Mouse (Mus musculus) forebrain, embryonic 12.5 days (tissue): ENCODE data around the gene Ggt5. TPM values are rescaled to one million over a fixed set of nuclear protein-coding genes. Genes with fewer than 3 reads are reported as not detected.

ENCODE experiments used
- ATAC-seq: fragments of 200-750 bp; cut with Nextera tagmentation; 2 replicates; pipeline ENCODE4 v1.8.0; 2017; ENCODE audit warnings: moderate TSS enrichment; ENCODE audit not compliant: low FRiP score
- H3K27ac ChIP-seq: fragments of 300-500 bp; sonication (generic); 2 replicates; pipeline ENCODE4 v1.5.1; 2016; ENCODE audit warnings: mild to moderate bottlenecking
- H3K27me3 ChIP-seq: fragments of 300-500 bp; sonication (generic); 2 replicates; pipeline ENCODE4 v1.6.1; 2016; ENCODE audit warnings: mild to moderate bottlenecking
- H3K36me3 ChIP-seq: fragments of 300-500 bp; sonication (generic); replicated peaks from 2 replicates; pipeline ENCODE4 v1.6.1; 2016; ENCODE audit warnings: mild to moderate bottlenecking
- H3K4me1 ChIP-seq: fragments of 300-500 bp; sonication (generic); 2 replicates; pipeline ENCODE4 v1.6.1; 2016
- H3K4me2 ChIP-seq: fragments of 300-500 bp; sonication (generic); 2 replicates; pipeline ENCODE4 v1.6.1; 2016; ENCODE audit warnings: mild to moderate bottlenecking, moderate library complexity
- H3K4me3 ChIP-seq: fragments of 300-500 bp; sonication (generic); replicated peaks from 2 replicates; pipeline ENCODE4 v1.5.1; 2016; ENCODE audit warnings: mild to moderate bottlenecking
- H3K9ac ChIP-seq: fragments of 300-500 bp; sonication (generic); 2 replicates; pipeline ENCODE4 v1.6.1; 2016; ENCODE audit warnings: mild to moderate bottlenecking
- H3K9me3 ChIP-seq: fragments of 300-500 bp; sonication (generic); 2 replicates; pipeline ENCODE4 v1.6.1; 2016
- WGBS: fragments of 180-500 bp; shearing (Covaris S2); methylation state at CpG from one replicate; pipeline ENCODE4 v1.1.7; 2016; 5-methylcytosine and 5-hydroxymethylcytosine counted together
- polyA plus RNA-seq: library from polyadenylated mRNA; unstranded; fragments of >200 nt; fragmentation: Nextera tagmentation; extraction: Ambion mirVana; gene quantifications from 2 replicates; pipeline ENCODE4 v1.2.1, GENCODE M21; 2016

Ggt5 gene
- polyA plus RNA-seq, 1 experiment from 2014 or later: 0.74 TPM

DNA sequence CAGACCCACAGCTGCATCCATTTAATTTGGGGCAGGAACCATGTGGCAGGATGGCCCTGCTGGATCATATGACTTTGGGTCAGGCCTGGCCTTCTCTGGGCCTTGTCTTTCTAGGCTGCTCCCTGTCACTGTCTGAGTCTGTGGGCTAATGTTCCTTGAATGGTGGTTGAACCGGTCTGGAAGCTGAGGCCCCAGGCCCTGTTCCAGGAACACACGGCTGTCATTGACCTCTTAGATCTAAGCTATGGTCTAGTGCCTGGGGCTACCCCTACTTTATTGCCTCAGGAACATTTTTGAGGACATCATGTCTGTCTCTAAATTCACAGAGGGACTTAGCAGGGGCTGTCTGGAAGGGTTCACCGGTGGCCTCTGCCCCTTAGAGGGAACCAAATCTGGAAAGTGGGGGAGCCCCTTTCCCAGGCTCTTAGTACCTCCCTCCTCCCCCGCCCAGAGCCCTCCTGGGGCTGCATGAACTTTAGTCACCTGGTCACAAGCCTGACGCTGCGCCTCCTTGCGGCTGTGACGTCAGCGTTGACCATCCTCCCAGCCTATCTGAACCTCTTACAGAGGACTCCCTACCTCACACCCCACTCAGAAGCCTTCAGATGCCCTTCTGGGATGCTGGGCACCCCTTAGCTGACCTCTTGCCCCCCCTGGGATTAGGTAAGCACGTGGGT, 18.0 kb upstream of the Ggt5 start:
- Histone ChIP-seq H3K4me1 (no peaks in the 10 kb centered on the region; the same call in 1 of the 2 replicates), H3K9me3 (no peaks in the 10 kb centered on the region), H3K4me3 (no peak overlapping the region), H3K27ac (no peak overlapping the region), H3K4me2 (no peak overlapping the region), H3K9ac (no peak overlapping the region), H3K36me3 (no peaks in the 10 kb centered on the region), H3K27me3 (peaks cover 15% of the 10 kb centered on the region)
- no peak for ATAC-seq
- WGBS: 42% methylated on average over 10 of the region's 10 CpGs

DNA sequence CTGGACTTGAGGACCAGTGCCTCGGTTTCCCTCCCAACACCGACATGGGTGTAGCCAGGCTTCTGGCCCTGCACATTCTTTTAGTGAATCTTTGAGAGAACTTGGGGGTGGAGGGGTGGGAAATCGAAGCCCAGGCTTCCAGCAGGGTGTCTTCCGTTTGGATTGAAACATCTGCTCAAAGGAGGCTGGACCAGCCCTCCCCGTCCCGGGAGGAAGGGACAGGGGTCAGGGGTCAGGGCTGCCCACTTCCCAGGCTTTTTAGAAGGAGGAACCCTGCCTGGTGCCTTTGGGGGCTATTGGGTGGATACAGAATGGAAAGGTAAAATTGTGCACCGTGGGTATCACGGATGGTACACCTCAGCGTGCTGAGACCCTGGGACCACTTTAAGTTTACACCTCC, 17.2 kb upstream of the Ggt5 start:
- 41% methylated on average over 9 of the region's 9 CpGs for WGBS
- no peaks in the 10 kb centered on the region; the same call in 1 of the 2 replicates for H3K4me1 ChIP-seq
- peaks cover 15% of the 10 kb centered on the region for H3K27me3 ChIP-seq
- H3K27ac ChIP-seq: no peak overlapping the region
- H3K36me3 ChIP-seq: no peaks in the 10 kb centered on the region
- no peak overlapping the region for H3K4me3 ChIP-seq
- H3K9me3 ChIP-seq: no peaks in the 10 kb centered on the region
- H3K4me2 ChIP-seq: no peak overlapping the region
- ATAC-seq: no peak
- H3K9ac ChIP-seq: no peak overlapping the region

DNA sequence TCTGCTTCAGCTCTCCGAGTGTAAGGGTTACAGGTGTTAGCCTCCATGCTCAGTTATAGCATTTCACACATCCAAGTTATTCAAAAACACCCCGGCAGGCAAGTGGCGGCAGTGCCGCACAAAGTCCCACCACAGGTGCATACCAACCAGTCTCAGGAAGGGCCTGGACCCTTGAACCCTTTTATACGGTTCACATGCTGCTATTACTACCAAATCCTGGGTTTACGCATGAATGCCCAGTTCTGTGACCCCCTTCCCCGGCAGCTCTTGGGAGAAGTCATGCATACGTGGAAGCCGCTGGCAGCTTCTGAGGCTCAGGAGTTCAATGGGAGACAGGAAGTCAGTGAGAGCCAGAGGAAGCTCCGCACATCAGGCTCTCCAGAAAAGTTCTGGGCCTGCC, 16.0 kb upstream of the Ggt5 start:
- no peak overlapping the region for H3K9ac ChIP-seq
- no peak overlapping the region for H3K4me2 ChIP-seq
- H3K4me1 ChIP-seq: no peaks in the 10 kb centered on the region; the same call in 1 of the 2 replicates
- no peak for ATAC-seq
- peaks cover 8% of the 10 kb centered on the region for H3K27me3 ChIP-seq
- H3K9me3 ChIP-seq: no peaks in the 10 kb centered on the region
- no peak overlapping the region for H3K27ac ChIP-seq
- H3K4me3 ChIP-seq: no peak overlapping the region
- WGBS: 44% methylated on average over 10 of the region's 10 CpGs
- H3K36me3 ChIP-seq: no peaks in the 10 kb centered on the region

DNA sequence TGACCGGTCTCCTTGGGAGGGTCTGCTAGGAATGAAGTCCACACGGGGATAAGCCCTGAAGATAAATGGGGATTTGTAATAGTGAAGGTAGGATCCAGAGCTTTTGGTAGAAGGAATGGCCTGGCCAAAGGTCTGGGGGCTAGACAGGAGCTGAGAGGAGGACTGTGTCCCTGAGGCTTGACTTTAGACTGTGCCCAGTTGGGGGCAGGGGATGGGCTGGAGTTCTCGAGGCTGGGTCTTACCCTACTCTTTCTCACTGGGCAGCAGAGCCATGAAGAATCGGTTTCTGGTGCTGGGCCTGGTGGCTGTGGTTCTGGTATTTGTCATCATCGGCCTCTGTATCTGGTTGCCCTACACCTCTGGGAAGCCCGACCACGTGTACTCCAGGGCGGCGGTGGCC, 15.2 kb upstream of the Ggt5 start:
- ATAC-seq: no peak
- no peaks in the 10 kb centered on the region for H3K36me3 ChIP-seq
- H3K4me3 ChIP-seq: no peak overlapping the region
- no peak overlapping the region for H3K9ac ChIP-seq
- H3K27me3 ChIP-seq: peaks cover 8% of the 10 kb centered on the region
- no peaks in the 10 kb centered on the region for H3K9me3 ChIP-seq
- no peak overlapping the region for H3K4me2 ChIP-seq
- WGBS: 89% methylated on average over 9 of the region's 9 CpGs
- no peak overlapping the region for H3K27ac ChIP-seq
- no peaks in the 10 kb centered on the region; the same call in 1 of the 2 replicates for H3K4me1 ChIP-seq

DNA sequence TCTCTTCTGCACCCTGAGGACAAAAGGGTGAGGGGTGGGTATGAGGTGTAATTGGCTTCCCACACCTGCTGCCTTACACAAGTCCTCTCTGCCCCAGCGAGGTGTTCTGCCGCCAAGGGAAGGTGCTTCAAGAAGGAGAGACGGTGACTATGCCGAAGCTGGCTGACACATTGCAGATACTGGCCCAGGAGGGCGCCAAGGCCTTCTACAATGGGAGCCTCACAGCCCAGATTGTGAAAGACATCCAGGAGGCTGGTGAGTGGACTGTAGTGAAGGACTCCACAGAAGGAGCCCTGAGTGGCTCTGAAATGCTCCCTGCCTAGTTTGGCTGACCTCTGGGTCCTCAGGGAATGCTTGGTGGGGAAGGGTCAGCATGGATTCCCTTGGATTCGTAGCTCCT, 10.0 kb upstream of the Ggt5 start:
- Histone ChIP-seq H3K27ac (no peak overlapping the region), H3K9me3 (no peaks in the 10 kb centered on the region), H3K9ac (no peak overlapping the region), H3K4me2 (no peak overlapping the region), H3K4me3 (no peak overlapping the region), H3K36me3 (no peaks in the 10 kb centered on the region), H3K4me1 (no peaks in the 10 kb centered on the region), H3K27me3 (no peaks in the 10 kb centered on the region; the same call in 1 of the 2 replicates)
- 84% methylated on average over 6 of the region's 6 CpGs for WGBS
- no peak for ATAC-seq

DNA sequence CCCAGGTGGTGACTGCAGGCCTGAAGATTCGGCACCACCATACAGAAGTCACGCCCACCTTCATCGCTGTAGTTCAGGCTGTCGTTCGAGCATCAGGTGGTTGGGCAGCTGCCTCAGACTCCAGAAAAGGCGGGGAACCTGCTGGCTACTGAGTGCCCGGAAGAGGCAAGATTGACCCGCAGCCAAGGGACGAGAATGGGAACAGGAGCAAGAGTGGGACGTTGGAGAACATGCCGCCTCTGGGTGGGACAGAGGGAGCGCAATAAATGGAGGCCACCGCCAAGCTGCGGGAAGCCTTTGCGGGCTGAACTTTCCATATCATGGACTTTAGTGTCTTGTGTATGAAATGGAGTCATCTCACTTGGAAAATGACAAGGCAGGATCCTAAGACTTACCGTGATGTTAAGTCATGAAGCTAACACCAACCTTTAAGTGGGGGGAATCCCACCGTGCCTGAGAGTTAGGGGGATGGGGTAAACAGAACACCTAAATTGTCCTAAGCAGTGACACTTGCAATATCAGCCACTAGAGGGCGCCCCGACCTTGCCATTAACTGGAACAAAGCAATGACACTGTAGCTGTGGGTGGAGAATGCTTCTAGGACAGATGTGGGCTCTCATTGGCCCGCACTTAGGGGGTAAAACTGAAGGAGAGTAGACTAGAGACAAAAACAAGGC, 3.1 kb upstream of the Ggt5 start:
- H3K4me2 ChIP-seq: peak overlapping the region; percentile 39
- no peaks in the 10 kb centered on the region for H3K36me3 ChIP-seq
- peak overlapping the region; percentile 47; the same call in 1 of the 2 replicates for H3K9ac ChIP-seq
- H3K27me3 ChIP-seq: peaks cover 5% of the 10 kb centered on the region; the same call in 1 of the 2 replicates
- H3K9me3 ChIP-seq: no peaks in the 10 kb centered on the region
- WGBS: 27% methylated on average over 20 of the region's 20 CpGs
- H3K4me3 ChIP-seq: no peak overlapping the region
- ATAC-seq: peak; percentile 83
- peaks cover 14% of the 10 kb centered on the region for H3K4me1 ChIP-seq
- H3K27ac ChIP-seq: no peak overlapping the region

DNA sequence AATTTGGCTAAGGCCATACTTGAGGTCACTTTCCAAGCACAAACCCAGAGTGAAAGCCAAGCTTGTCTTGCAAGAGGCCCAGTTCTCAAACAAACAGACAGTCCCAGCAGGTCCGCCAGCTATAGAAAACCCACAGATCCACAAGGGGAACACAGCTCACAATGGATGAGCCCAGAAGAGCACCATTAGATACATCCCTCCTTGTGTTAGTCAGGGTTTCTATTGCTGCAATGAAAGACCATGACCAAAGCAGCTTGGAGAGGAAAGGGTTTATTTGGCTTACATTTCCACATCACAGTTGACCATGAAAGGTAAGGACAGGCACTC, 2.6 kb upstream of the Ggt5 start:
- H3K9ac ChIP-seq: no peak overlapping the region
- peaks cover 5% of the 10 kb centered on the region; the same call in 1 of the 2 replicates for H3K27me3 ChIP-seq
- no peaks in the 10 kb centered on the region for H3K9me3 ChIP-seq
- H3K4me1 ChIP-seq: peaks cover 14% of the 10 kb centered on the region
- H3K4me3 ChIP-seq: no peak overlapping the region
- WGBS: 85% methylated on average over 1 of the region's 1 CpGs
- no peak overlapping the region for H3K27ac ChIP-seq
- no peaks in the 10 kb centered on the region for H3K36me3 ChIP-seq
- H3K4me2 ChIP-seq: no peak overlapping the region
- ATAC-seq: peak; percentile 28; the same call in 1 of the 2 replicates

DNA sequence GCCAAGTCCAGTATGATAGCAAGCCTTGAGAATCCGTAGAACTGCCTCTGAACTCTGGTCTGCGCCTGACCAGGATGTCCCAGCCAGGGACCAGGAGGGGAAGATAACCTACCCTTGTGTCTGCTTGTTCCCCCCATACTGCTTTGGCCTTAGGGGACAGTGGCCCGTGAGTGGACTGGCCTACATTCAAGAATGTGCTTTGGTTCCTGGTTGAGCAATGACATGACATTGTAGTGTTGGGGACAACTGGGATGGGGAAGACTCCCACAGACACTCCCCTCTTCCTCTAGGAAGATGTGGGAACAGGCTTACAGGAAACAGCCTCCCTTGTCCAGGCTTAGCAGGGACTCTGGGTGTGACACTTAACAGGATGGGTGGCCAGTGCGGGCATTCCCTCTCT, 1.4 kb upstream of the Ggt5 start:
- H3K4me3 ChIP-seq: no peak overlapping the region
- H3K27ac ChIP-seq: no peak overlapping the region
- 92% methylated on average over 4 of the region's 4 CpGs for WGBS
- H3K4me1 ChIP-seq: peaks cover 14% of the 10 kb centered on the region
- H3K9me3 ChIP-seq: no peaks in the 10 kb centered on the region
- peaks cover 5% of the 10 kb centered on the region; the same call in 1 of the 2 replicates for H3K27me3 ChIP-seq
- no peak for ATAC-seq
- H3K36me3 ChIP-seq: no peaks in the 10 kb centered on the region
- no peak overlapping the region for H3K9ac ChIP-seq
- H3K4me2 ChIP-seq: no peak overlapping the region

DNA sequence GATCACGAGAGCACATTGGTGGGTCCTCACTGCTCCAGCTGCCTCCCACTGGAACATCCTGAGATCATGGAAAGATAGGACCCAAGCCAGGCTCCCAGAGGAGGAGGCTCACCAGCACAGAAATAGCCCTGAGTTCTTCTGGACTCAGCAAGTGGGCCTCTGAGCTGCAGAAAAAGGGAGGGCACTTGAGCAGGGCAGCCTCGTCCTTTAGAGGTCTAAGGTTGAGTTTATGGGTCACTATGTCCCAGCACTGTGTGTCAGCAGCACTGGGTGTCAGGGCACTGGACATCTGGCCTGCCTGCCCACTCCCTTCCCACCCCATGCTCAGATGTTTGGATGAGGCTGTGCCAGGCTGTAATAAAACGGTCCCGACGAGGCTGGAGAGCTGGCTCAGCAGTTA, 804 bp upstream of the Ggt5 start:
- no peak for ATAC-seq

DNA sequence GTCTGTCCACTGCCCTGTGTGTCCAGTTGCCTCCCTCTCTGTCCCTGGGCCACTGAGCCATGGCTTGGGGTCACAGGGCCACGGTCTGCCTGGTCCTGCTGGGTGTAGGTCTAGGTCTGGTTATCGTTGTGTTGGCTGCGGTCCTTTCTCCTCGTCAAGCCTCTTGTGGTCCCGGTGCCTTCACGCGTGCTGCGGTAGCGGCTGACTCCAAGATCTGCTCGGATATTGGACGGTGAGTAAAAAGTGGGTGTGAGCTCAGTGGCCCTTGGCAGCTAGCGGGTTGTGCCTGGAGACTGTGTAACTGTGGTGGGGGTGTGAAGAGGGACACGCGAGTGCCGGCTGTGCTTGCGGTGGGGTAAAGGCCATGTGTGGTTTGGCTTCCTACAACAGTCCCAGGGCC, 511 bp downstream of the Ggt5 start:
- WGBS: 87% methylated on average over 16 of the region's 16 CpGs
- H3K9ac ChIP-seq: no peak overlapping the region
- ATAC-seq: no peak

More for the DNA sequence above, 804 bp upstream of the Ggt5 start:
- 75% methylated on average over 5 of the region's 5 CpGs for WGBS
- Histone ChIP-seq H3K9ac (no peak overlapping the region), H3K4me3 (no peak overlapping the region), H3K27me3 (peaks cover 5% of the 10 kb centered on the region; the same call in 1 of the 2 replicates), H3K4me2 (no peak overlapping the region), H3K36me3 (no peaks in the 10 kb centered on the region), H3K9me3 (no peaks in the 10 kb centered on the region), H3K4me1 (peaks cover 14% of the 10 kb centered on the region), H3K27ac (no peak overlapping the region)

DNA sequence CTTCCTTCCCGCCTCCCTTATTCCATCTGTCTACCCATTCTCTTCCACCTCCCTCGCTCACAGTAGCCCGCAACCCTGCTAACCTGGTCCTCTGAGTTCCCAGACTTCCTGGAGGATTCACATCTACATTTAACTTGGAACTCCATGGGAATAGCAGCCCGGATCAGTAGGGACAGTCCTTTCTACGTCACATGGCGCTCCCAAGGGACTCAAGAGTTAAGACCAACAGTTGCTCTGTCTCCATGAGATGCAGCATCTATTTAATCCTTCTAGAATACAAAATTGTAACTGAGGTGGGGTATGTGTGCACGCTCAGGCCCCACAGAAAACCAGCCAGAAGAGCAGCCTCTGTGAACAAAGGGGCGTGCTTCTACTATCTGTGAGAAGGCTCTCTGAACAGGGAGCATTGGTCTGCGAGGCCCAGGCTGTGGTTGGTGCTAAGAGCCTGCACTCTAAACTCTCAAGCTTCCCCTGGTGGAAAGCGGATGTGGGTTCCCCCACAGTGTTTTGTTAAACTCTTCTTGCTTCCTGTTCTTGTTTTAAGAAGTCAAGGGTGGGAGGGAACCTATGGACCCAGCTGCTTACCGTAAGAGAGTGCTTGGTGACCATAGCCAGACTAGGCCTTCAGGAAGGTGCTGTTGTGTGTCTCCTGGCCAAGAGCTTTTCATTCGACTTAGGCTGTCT, 2.2 kb downstream of the Ggt5 start:
- 75% methylated on average over 12 of the region's 12 CpGs for WGBS
- no peak overlapping the region for H3K4me2 ChIP-seq
- no peak overlapping the region for H3K9ac ChIP-seq
- no peaks in the 10 kb centered on the region for H3K9me3 ChIP-seq
- no peak for ATAC-seq
- H3K27ac ChIP-seq: no peak overlapping the region
- peaks cover 8% of the 10 kb centered on the region for H3K4me1 ChIP-seq
- no peaks in the 10 kb centered on the region for H3K36me3 ChIP-seq
- H3K4me3 ChIP-seq: no peak overlapping the region
- H3K27me3 ChIP-seq: no peaks in the 10 kb centered on the region

More for the DNA sequence above, 511 bp downstream of the Ggt5 start:
- peaks cover 14% of the 10 kb centered on the region for H3K4me1 ChIP-seq
- no peaks in the 10 kb centered on the region for H3K36me3 ChIP-seq
- H3K4me2 ChIP-seq: no peak overlapping the region
- 0 out of 2 replicates have a peak overlapping the region, but pooled peaks have one; percentile 0 for H3K27ac ChIP-seq
- no peak overlapping the region for H3K4me3 ChIP-seq
- H3K27me3 ChIP-seq: peaks cover 5% of the 10 kb centered on the region; the same call in 1 of the 2 replicates
- H3K9me3 ChIP-seq: no peaks in the 10 kb centered on the region

DNA sequence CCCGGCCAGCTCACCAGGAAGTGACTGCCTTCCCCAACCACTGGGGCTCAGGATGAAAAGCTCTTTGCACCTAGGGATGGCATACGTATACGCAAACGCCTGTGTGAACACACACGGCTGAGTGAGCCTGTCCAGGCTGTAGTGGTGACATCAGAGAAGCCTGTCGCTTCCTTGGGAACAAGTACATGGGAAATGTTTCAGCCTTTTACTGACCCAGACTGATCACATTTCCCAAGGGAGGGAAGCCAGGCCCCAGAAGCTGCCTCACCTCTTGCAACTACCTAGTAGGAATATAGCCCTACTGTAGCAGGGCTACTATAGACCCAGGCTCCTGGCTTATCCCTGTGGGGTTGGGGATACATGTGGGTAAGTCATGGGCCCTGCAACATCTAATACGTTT, 3.4 kb downstream of the Ggt5 start:
- Histone ChIP-seq H3K27me3 (no peaks in the 10 kb centered on the region), H3K9ac (no peak overlapping the region), H3K9me3 (no peaks in the 10 kb centered on the region; the same call in 1 of the 2 replicates), H3K4me3 (no peak overlapping the region), H3K4me1 (peaks cover 5% of the 10 kb centered on the region), H3K27ac (no peak overlapping the region), H3K4me2 (no peak overlapping the region), H3K36me3 (no peaks in the 10 kb centered on the region)
- WGBS: 83% methylated on average over 7 of the region's 7 CpGs
- no peak for ATAC-seq
